Mouse (Mus musculus): ENCODE data around the gene Unc119.

Gene Unc119

DNA sequence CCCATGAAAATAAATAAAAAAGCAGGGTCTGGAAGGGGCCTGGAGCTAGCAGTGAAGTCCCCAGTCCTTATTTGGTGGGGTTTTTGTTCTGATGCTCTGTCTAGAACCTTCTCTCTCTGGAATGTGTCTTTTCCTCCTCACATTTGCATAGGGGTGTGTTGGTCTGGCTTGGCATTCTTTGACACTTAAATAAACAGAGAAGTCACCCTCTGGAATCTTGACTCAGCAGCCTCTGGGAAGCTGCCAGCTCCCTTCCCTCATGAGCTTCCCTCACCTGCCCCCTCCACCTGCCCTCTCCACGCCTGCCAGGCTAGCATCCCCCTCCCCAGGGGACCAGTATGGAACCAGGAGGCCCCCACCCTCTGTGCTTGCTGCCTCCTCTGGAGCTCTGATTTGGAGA is 27.1 kb downstream of the Unc119 start:
- DNase-seq (ENCODE audit: extremely low spot score, low read depth, low spot score): no peak

DNA sequence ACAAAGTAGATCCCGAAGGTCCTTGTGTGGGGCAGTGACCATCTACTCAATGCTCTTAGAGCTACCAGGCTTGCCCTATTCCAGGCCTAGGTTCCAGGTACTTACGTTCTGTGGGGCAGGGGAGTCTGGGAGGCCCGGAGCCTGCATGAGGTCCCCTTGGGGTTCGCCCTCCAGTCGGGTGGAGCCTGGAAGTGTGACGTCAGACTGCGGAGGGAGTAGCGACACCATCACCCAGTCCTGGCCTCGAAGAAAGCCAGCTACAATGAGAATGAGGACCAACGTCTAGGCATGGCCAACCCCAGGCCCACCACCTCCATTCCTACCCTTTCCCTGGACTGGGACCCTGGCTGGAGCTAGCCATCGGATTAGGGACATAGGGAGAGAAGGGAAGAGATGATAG is 28.4 kb downstream of the Unc119 start:
- no peak for DNase-seq (ENCODE audit: extremely low spot score, low read depth, low spot score)

DNA sequence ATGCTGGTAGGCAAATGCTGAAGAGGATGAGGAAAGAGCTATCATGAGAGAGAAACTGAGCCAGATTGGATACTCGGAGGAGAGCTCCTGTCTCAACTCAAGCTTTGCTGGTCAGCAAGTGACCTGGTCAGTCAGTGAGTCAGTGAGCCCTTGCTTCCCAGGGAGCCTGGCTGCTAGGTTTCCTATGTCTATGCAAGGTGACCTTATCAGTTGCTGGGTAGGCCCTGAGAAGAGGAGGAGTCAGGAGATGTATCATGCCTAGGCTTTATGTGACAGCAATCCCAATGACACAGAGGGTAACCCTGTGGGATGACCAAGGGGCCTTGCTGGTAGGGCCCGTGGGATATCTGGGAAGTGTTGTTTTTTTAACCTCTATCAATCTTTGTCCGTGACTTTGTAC is 28.9 kb downstream of the Unc119 start:
- DNase-seq (ENCODE audit: extremely low spot score, low read depth, low spot score): no peak

DNA sequence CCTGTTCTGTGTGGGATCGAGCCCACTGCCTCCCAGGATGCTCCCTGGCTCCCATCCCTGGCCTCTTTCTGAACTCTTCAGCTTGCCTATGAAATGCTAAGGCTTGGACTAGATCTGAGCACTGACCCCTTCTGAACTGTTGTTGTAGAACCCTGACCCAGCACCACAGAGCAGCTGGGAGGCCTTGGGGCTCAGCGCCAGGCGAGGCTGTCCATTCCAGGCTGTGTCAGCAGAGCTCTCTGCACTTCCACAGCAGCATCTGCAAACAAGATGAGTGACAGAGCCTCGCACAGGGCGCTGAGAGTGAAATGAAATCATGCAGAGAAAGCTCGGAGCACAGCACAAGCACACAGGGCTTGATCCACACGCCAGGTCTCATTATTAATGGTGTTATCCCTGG is 29.3 kb downstream of the Unc119 start:
- DNase-seq (ENCODE audit: extremely low spot score, low read depth, low spot score): no peak

DNA sequence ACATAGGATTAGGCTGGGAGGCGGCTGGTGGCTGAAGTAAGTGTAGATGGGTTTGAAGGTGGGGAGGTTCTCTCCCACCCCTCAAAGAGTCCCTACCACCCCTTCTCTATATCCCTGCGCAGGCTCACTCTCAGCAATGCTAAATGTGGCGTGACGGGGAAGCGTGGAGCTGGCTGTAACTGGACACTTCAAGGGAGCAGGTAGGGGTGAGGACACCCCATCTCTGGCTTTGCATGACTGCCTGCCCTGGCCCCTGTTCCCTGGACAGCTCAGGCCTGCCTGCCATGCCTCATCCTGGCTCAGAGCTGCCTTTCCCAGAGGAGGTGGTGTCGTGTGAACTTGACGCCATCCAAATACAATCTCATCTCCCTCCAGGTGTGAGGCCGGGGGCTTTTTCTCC is 30.9 kb downstream of the Unc119 start:
- no peak for DNase-seq (ENCODE audit: extremely low spot score, low read depth, low spot score)

DNA sequence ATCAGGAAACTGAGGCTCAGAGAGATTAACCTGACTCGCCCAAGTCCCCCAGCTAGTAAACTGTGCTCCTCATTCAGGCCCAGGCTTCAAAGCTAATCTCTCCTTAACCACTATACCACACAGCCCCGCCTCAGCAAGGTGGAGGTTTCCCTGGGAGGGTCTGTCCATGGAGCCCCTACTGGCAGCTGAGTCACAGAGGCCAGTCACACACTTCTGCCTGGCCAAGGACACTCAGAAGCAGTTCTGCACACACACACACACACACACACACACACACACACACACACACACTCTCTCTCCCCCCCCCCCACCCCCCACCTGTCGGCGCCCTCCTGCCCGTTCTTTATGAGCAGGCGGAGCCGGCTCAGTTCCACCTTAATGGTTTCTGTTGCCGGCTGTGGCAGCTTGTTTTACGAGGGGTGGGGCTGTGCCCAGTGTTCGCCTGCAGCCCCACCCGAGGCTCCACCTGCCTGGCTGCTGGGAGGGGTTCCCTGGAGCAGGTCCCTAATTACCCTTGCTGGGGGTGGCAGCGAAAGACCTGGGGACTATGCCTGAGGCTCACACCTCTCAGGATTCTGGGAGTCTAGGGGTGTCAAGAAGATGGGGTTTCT is 34.4 kb downstream of the Unc119 start:
- no peak for DNase-seq (ENCODE audit: extremely low spot score, low read depth, low spot score)

DNA sequence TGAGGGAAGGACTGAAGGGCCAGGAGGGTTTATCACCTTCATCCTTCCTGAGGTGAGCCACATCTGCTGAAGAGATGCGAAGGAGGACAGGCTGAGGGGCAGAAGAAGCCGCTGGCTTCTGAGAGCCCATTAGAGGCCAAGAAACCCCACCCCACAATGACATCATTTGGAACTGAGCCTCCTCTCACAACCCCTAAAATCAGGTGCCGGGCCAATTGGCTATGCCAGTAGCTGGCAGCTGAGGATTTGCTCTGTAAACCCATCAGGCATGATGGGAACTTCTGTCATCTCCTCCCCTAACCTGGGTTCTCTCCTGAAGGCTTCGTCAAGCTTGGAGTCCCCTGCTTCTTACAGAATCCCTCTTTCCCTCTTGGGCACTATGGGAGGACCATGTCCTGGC is 37.1 kb downstream of the Unc119 start:
- no peak for DNase-seq (ENCODE audit: extremely low spot score, low read depth, low spot score)

DNA sequence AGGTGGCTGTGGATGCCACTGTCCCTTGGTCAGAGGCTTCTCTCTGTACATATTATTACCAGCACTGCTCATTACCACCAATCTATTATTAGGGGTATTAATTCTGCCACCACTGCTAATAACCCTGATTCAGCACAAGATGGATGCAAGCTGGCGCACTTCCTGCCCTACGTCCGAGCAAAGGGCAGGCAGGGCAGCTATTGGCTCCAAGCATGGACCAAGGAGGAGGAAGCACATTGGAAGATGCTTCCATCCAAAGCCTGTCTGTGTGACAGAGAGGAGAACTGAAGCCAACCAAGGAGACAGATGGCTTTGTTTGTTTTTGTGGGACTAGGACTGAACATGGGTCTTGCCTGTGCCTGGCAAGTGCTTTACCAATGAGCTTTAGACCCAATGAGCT is 37.7 kb downstream of the Unc119 start:
- DNase-seq (ENCODE audit: extremely low spot score, low read depth, low spot score): no peak

DNA sequence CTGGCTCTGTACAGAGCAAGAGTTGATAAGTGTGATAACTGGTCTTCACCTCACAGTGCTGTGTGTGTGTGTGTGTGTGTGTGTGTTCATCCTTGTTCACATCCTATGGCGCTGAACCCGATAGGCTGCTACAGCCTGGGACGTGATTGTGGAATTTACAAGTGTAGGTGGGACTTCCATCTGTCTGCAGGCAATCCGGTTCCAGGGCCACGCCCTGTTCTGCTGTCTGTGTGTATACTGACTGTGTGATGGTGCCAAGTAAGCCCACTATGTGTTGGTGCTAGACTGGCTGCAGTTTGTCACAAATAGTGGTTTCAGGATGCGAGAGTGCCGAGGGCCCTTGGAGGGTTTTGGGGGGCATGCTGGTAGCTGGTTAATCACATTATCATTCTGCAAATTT is 39.0 kb downstream of the Unc119 start:
- no peak for DNase-seq (ENCODE audit: extremely low spot score, low read depth, low spot score)

DNA sequence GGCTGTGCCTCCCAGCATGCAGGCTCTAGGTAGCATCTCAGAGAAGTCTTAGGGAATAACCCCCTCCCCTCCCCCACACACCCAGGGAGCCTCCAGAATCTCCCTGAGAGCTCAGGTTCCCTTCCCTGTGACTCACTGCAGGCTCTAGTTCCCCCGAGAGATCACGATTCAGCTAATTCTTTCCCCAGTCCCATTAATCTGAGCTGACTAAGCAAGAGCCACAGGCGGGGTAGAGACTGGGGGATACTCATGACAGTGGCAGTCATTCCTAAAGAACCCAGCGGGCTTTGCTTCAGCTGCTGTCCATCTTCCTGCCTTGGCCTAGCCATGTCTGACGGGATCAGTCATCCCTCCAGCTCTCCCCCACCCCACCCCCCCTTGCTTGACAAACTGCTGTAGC is 39.4 kb downstream of the Unc119 start:
- no peak for DNase-seq (ENCODE audit: extremely low spot score, low read depth, low spot score)

DNA sequence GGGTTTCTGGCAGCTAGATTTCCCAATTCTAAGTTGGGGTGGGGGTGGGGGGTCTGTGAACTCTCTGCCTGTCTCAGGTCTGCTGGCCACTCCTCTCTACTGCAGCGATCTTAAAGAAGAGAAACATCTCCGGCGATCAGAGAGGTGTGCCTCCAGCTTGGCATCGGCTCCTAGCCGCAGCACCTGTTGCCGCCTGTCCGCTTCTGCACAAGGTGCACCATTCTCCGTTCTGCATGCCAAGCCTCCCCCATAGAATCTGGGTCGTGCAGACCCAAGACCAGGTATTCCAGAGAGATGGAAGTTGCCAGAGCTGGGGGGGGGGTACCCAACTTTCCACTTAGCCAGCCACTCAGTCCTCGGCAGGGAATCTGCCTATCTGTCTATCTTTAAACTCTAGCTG is 42.5 kb downstream of the Unc119 start:
- DNase-seq (ENCODE audit: extremely low spot score, low read depth, low spot score): no peak

DNA sequence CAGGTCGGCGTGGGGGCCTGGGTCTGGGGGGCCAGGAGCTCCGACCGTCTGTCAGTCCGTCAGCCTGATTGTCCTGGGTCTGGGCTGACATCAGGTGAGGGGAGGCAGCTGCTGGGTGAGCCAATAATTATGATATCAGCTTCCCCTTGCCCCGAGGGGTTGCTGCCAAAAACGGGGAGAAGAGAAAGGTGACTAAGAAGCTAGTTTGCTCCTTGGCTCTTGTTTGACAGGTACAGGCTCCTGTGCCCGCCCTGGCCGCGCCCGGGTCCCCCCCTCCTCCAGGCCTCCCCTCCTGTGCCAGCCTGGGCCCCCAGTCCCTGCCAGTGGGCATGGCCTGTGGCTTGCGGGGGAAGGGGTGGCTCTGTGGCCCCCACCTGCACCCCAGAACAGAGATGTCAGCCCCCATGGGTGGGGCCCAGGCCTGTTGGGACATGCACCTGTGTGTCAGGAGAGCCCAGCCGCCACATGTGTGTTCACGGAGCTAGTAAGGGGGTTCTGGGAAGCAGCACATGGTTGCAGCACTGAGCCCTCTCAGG is 43.3 kb downstream of the Unc119 start, which contains the start of gene Foxn1:
Gene Foxn1, minus strand, starts transcription at position 51 of the 536 bp plus-strand sequence.
- DNase-seq (ENCODE audit: extremely low spot score, low read depth, low spot score): no peak

DNA sequence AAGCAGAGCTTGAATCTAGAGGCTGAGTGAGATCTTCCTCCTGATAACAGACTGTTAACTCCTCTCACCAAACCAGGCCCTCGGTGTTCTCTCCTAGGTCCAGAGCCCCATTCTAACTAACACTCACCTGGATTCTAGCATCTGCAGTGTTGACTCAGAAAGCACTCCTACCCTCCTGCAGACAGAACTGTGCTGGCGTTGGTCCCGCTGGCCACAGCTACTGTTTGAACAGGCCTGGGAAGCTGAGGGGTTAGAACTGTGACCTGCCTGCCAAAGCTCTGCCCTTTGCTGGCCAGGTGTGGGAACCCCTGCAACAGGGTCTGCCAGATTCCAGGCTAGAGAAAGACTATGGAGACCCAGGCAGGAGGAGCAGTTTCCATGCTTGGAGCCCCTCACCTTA is 49.4 kb downstream of the Unc119 start:
- DNase-seq (ENCODE audit: extremely low spot score, low read depth, low spot score): no peak

DNA sequence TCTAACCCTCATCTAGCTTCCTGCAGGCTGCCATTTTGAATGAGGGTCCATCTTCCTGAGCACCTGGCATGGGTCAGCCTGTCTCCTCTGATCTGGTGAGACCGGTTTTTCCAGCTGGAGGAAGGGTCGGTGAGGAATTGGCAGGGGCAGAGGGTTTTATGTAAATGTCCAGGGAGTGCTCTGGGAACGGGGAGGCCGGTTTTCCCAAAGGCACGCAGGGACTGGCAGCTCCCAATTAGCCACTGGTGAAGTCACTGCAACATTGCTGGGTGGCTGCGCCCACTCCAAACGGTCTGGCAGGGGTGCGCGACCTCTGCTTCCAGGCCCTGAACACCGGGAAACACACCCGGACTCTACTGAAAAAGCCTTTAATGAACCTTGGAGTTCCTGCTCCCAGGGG is 53.7 kb downstream of the Unc119 start:
- DNase-seq (ENCODE audit: extremely low spot score, low read depth, low spot score): no peak

DNA sequence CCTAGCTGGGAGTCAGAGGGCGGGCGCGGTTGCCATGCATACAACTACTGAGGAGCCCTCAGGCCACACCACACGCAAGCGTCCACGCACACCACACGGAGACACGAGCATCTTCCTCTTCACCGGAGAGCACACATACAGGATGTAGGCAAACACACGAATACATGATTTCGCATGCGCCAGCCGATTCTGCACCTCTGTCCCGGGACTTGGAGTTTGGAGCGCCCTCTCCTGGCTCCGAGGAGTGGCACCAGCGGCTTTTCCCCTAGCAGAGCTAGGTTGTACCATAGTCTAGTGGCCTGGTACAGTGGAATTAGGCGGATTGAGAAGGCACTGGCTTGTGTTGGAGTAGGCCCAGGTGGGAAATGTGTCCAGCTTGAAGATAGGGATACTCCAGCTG is 54.1 kb downstream of the Unc119 start:
- peak; percentile 44 for DNase-seq (ENCODE audit: extremely low spot score, low read depth, low spot score)

DNA sequence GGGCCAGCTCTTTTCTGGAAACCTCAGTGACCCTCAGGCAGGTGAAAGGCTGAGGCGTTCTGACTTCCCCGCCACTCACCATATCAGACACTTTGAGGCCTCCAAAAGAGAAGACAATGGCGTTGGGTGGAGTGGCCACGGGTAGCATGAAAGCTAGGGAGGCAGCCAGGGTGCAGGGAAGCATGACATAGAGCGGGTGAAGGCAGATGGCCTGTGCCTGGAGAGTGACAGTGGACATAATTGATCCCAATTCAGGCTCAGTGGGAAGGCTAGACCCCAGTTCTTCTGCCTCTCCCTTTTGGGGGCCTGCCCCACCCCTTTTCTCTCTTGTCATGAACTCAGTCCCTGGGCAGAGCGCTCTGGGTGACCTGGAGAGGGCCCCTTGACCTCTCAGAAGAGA is 54.9 kb downstream of the Unc119 start:
- DNase-seq (ENCODE audit: extremely low spot score, low read depth, low spot score): no peak
